Mouse (Mus musculus) cerebellum, postnatal 25 days (tissue): ENCODE measurements at regions not wholly inside any gene's neighbourhood (a gene's known extent, or its start where the extent isn't known, plus 50 kb on each side); places are given as distances from the start of the nearest gene placed in this dataset.
"Not testable (repeated sequence)": the region's sequence is repeated elsewhere in the genome, so short reads cannot be mapped to it uniquely, and the experiment has no call there.

Experiments
- DNase-seq, 2 experiments: peaks; one replicate each; pipeline ENCODE4 v3.0.0; 2021; ENCODE audit warnings: mixed read lengths in 2 of 2

GRCm38 (mm10) chr1:189156906-189157305, 149.3 kb upstream of the Kctd3 start:
- peak; percentile 70 to 87 for DNase-seq

GRCm38 (mm10) chr1:189154376-189154775, 146.7 kb upstream of the Kctd3 start:
- no peak for DNase-seq

GRCm38 (mm10) chr1:189153150-189153549, 145.5 kb upstream of the Kctd3 start:
- no peak for DNase-seq

GRCm38 (mm10) chr1:189142982-189143451, 135.4 kb upstream of the Kctd3 start:
- no peak for DNase-seq

GRCm38 (mm10) chr1:189142551-189142950, 134.9 kb upstream of the Kctd3 start:
- DNase-seq, result no peak

GRCm38 (mm10) chr1:189141694-189142093, 134.1 kb upstream of the Kctd3 start:
- no peak for DNase-seq

- peak in 1 of 2 experiments; percentile 22 for DNase-seq
Observed at GRCm38 (mm10) chr1:189136731-189137385, 129.2 kb upstream of the Kctd3 start.

- DNase-seq, result peak; percentile 30 to 42
Observed at GRCm38 (mm10) chr1:189135826-189136225, 128.2 kb upstream of the Kctd3 start.

GRCm38 (mm10) chr1:189128706-189129105, 121.1 kb upstream of the Kctd3 start:
- no peak for DNase-seq

GRCm38 (mm10) chr1:189128246-189128645, 120.6 kb upstream of the Kctd3 start:
- DNase-seq, result not testable (repeated sequence)

- no peak for DNase-seq
Observed at GRCm38 (mm10) chr1:189127367-189127766, 119.7 kb upstream of the Kctd3 start.

GRCm38 (mm10) chr1:189119941-189120735, 112.5 kb upstream of the Kctd3 start:
- DNase-seq, result peak in 1 of 2 experiments; percentile 13

GRCm38 (mm10) chr1:189119005-189119404, 111.4 kb upstream of the Kctd3 start:
- not testable (repeated sequence) for DNase-seq

- DNase-seq, result no peak
Observed at GRCm38 (mm10) chr1:189118582-189118981, 110.9 kb upstream of the Kctd3 start.

- peak in 1 of 2 experiments; percentile 8 for DNase-seq
Observed at GRCm38 (mm10) chr1:189115914-189116313, 108.3 kb upstream of the Kctd3 start.

- DNase-seq, result no peak
Observed at GRCm38 (mm10) chr1:189115279-189115678, 107.6 kb upstream of the Kctd3 start.

GRCm38 (mm10) chr1:189108260-189109035, 100.8 kb upstream of the Kctd3 start:
- DNase-seq, result no peak

- peak in 1 of 2 experiments; percentile 36 for DNase-seq
Observed at GRCm38 (mm10) chr1:189107841-189108240, 100.2 kb upstream of the Kctd3 start.

- no peak for DNase-seq
Observed at GRCm38 (mm10) chr1:189107156-189107555, 99.5 kb upstream of the Kctd3 start.

GRCm38 (mm10) chr1:189105276-189105675, 97.6 kb upstream of the Kctd3 start:
- no peak for DNase-seq

GRCm38 (mm10) chr1:189102781-189103180, 95.1 kb upstream of the Kctd3 start:
- no peak for DNase-seq

GRCm38 (mm10) chr1:189099121-189099520, 91.5 kb upstream of the Kctd3 start:
- DNase-seq, result no peak

GRCm38 (mm10) chr1:189092819-189093218, 85.2 kb upstream of the Kctd3 start:
- peak in 1 of 2 experiments; percentile 40 for DNase-seq
